Mouse (Mus musculus) stomach, postnatal 0 days (tissue): Measurements from ENCODE around the gene Mgat5. TPM values are rescaled to one million over a fixed set of nuclear protein-coding genes. Genes with fewer than 3 reads are reported as not detected.

Experiments used
- ATAC-seq: fragments of 200-750 bp; cut with Nextera tagmentation; 2 replicates; pipeline ENCODE4 v1.8.0; 2017; ENCODE audit not compliant: low FRiP score, low TSS enrichment
- DNase-seq: peaks from one replicate; pipeline ENCODE4 v3.0.0-alpha.2; 2016; ENCODE audit warnings: low spot score
- H3K27ac ChIP-seq: fragments of 300-500 bp; sonication (generic); replicated peaks from 2 replicates; pipeline ENCODE4 v1.5.1; 2014; ENCODE audit warnings: mild to moderate bottlenecking, control low read depth
- H3K27me3 ChIP-seq: fragments of 300-500 bp; sonication (generic); 2 replicates; pipeline ENCODE4 v1.6.1; 2014; ENCODE audit warnings: low read length; ENCODE audit not compliant: control insufficient read depth, insufficient read depth
- H3K36me3 ChIP-seq: fragments of 300-500 bp; sonication (generic); 2 replicates; pipeline ENCODE4 v1.6.1; 2014; ENCODE audit warnings: low read length, mixed read lengths; ENCODE audit not compliant: control insufficient read depth, insufficient read depth
- H3K4me1 ChIP-seq: fragments of 300-500 bp; sonication (generic); replicated peaks from 2 replicates; pipeline ENCODE4 v1.6.1; 2014; ENCODE audit warnings: antibody characterized with exemption; ENCODE audit not compliant: control insufficient read depth, insufficient read depth
- H3K4me2 ChIP-seq: fragments of 300-500 bp; sonication (generic); replicated peaks from 2 replicates; pipeline ENCODE4 v1.6.1; 2014; ENCODE audit warnings: low read depth, mild to moderate bottlenecking, control low read depth, moderate library complexity
- H3K4me3 ChIP-seq: fragments of 300-500 bp; sonication (generic); 2 replicates; pipeline ENCODE4 v1.5.1; 2014; ENCODE audit warnings: low read depth, low read length, control low read depth
- H3K9ac ChIP-seq: fragments of 300-500 bp; sonication (generic); 2 replicates; pipeline ENCODE4 v1.6.1; 2014; ENCODE audit warnings: mild to moderate bottlenecking, low read length, control low read depth, mixed read lengths
- H3K9me3 ChIP-seq: fragments of 300-500 bp; sonication (generic); 2 replicates; pipeline ENCODE4 v1.6.1; 2016; ENCODE audit warnings: low read length; ENCODE audit not compliant: control insufficient read depth
- CTCF ChIP-seq: IDR thresholded peaks from 2 replicates; pipeline ENCODE4 v1.5.1; 2016; ENCODE audit warnings: antibody characterized with exemption, low read depth, mild to moderate bottlenecking, moderate library complexity
- EP300 ChIP-seq: optimal IDR thresholded peaks from 2 replicates; pipeline ENCODE3; 2016; ENCODE audit warnings: antibody characterized with exemption
- WGBS: fragments of 180-500 bp; shearing (Covaris S2); extraction: QIAGEN DNeasy Blood & Tissue Kit; methylation state at CpG from one replicate; pipeline ENCODE4 v1.1.7; 2014; 5-methylcytosine and 5-hydroxymethylcytosine counted together
- polyA plus RNA-seq: library from polyadenylated mRNA; unstranded; fragments of >200 nt; fragmentation: Nextera tagmentation; extraction: Ambion mirVana; gene quantifications from 2 replicates; pipeline ENCODE4 v1.2.1, GENCODE M21; 2015

Mgat5 gene
- polyA plus RNA-seq, 1 experiment from 2014 or later, result 2.0 TPM

- no peak overlapping the region for H3K9ac ChIP-seq
- no peaks in the 10 kb centered on the region for H3K9me3 ChIP-seq
- peaks cover 4% of the 10 kb centered on the region; the same call in 1 of the 2 replicates for H3K36me3 ChIP-seq
- no peak overlapping the region for H3K27ac ChIP-seq
- TF ChIP-seq EP300 (no peak), CTCF (no peak)
- 49% methylated on average over 13 of the region's 13 CpGs for WGBS
- no peaks in the 10 kb centered on the region for H3K4me1 ChIP-seq
- no peak overlapping the region for H3K4me2 ChIP-seq
- H3K27me3 ChIP-seq, result no peaks in the 10 kb centered on the region
- no peak overlapping the region for H3K4me3 ChIP-seq
- ATAC-seq (no peak), DNase-seq (no peak)
Measured at GRCm38 (mm10) chr1:127380749-127381501, 176.1 kb downstream of the Mgat5 start.

GRCm38 (mm10) chr1:127383071-127383470, 178.3 kb downstream of the Mgat5 start:
- H3K4me1 ChIP-seq, result no peaks in the 10 kb centered on the region
- 70% methylated on average over 7 of the region's 7 CpGs for WGBS
- no peaks in the 10 kb centered on the region for H3K9me3 ChIP-seq
- H3K27ac ChIP-seq, result no peak overlapping the region
- H3K36me3 ChIP-seq, result peaks cover 4% of the 10 kb centered on the region; the same call in 1 of the 2 replicates
- no peak for DNase-seq
- TF ChIP-seq EP300 (no peak), CTCF (no peak)
- no peak for ATAC-seq
- H3K4me2 ChIP-seq, result no peak overlapping the region
- no peak overlapping the region for H3K4me3 ChIP-seq
- no peaks in the 10 kb centered on the region for H3K27me3 ChIP-seq
- no peak overlapping the region for H3K9ac ChIP-seq

DNA sequence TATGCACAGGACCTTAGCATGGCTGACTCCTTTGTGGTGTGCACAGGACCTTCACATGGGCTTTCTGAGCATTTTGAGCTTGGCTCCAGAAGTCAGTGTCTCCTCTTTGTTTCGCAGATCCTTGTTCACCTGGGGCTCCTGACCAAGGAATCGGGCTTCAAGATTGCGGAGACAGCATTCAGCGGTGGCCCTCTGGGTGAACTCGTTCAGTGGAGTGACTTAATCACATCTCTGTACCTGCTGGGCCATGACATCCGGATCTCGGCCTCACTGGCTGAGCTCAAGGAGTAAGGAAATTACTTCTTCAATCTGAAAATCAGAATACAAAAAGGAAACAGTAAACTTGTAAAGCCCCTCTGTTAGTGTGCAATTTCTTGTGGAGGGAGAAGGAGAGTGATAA, 182.4 kb downstream of the Mgat5 start:
- no peak for ATAC-seq
- TF ChIP-seq CTCF (no peak), EP300 (no peak)
- DNase-seq, result no peak
- H3K36me3 ChIP-seq, result peaks cover 7% of the 10 kb centered on the region; the same call in 1 of the 2 replicates
- WGBS, result 91% methylated on average over 7 of the region's 7 CpGs
- no peak overlapping the region for H3K9ac ChIP-seq
- no peaks in the 10 kb centered on the region for H3K4me1 ChIP-seq
- no peaks in the 10 kb centered on the region for H3K27me3 ChIP-seq
- H3K4me2 ChIP-seq, result no peak overlapping the region
- no peak overlapping the region for H3K4me3 ChIP-seq
- H3K9me3 ChIP-seq, result no peaks in the 10 kb centered on the region
- H3K27ac ChIP-seq, result no peak overlapping the region

DNA sequence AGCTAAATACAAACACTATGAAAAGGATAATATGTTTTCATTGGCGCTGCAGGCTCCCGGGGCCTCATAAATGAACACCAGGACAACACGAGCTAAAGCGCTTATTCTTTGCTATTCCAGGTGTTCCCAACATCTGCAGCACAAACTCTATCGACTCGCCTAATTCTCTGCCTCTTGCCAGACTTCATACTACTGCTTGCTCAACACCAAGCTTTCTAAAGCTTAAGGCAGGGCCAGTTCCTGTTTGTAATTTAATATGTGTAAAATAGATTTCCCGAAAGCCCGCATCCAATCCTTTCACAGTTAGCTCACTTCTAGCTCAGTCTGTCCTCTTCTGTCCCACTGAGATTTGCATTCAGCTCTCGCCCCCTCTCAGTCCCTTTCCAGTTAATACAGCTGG, 182.8 kb downstream of the Mgat5 start:
- ATAC-seq (no peak), DNase-seq (no peak)
- WGBS, result 86% methylated on average over 9 of the region's 9 CpGs
- H3K4me3 ChIP-seq, result no peak overlapping the region
- H3K4me2 ChIP-seq, result no peak overlapping the region
- H3K4me1 ChIP-seq, result no peaks in the 10 kb centered on the region
- no peak overlapping the region for H3K9ac ChIP-seq
- H3K27me3 ChIP-seq, result no peaks in the 10 kb centered on the region
- TF ChIP-seq CTCF (no peak), EP300 (no peak)
- H3K9me3 ChIP-seq, result no peaks in the 10 kb centered on the region
- H3K27ac ChIP-seq, result no peak overlapping the region
- peaks cover 7% of the 10 kb centered on the region; the same call in 1 of the 2 replicates for H3K36me3 ChIP-seq

GRCm38 (mm10) chr1:127394716-127395115, 189.9 kb downstream of the Mgat5 start:
- Histone ChIP-seq H3K4me1 (no peaks in the 10 kb centered on the region), H3K27ac (no peak overlapping the region), H3K27me3 (no peaks in the 10 kb centered on the region), H3K36me3 (0 out of 2 replicates have a peak, but pooled peaks cover 2% of the 10 kb centered on the region), H3K9ac (no peak overlapping the region), H3K9me3 (no peaks in the 10 kb centered on the region), H3K4me3 (no peak overlapping the region), H3K4me2 (no peak overlapping the region)
- no peak for TF ChIP-seq CTCF
- TF ChIP-seq EP300, result no peak
- no peak for ATAC-seq
- 91% methylated on average over 2 of the region's 2 CpGs for WGBS
- DNase-seq, result no peak

- Histone ChIP-seq H3K36me3 (0 out of 2 replicates have a peak, but pooled peaks cover 2% of the 10 kb centered on the region), H3K9me3 (no peaks in the 10 kb centered on the region), H3K4me3 (no peak overlapping the region), H3K4me1 (no peaks in the 10 kb centered on the region), H3K4me2 (no peak overlapping the region), H3K27me3 (no peaks in the 10 kb centered on the region), H3K27ac (no peak overlapping the region), H3K9ac (no peak overlapping the region)
- DNase-seq (no peak), ATAC-seq (no peak)
- TF ChIP-seq CTCF (no peak), EP300 (no peak)
- 92% methylated on average over 5 of the region's 5 CpGs for WGBS
Measured at GRCm38 (mm10) chr1:127395724-127396123, 190.9 kb downstream of the Mgat5 start.
